Mouse (Mus musculus) kidney, embryonic 15.5 days (tissue): ENCODE measurements around the gene Esyt2. TPM values are rescaled to one million over a fixed set of nuclear protein-coding genes. Genes with fewer than 3 reads are reported as not detected.

Source experiments
- ATAC-seq: fragments of 200-750 bp; cut with Nextera tagmentation; replicated peaks from 2 replicates; pipeline ENCODE4 v1.8.0; 2017; ENCODE audit warnings: moderate TSS enrichment; ENCODE audit not compliant: low FRiP score
- H3K27ac ChIP-seq: fragments of 300-500 bp; sonication (generic); 2 replicates; pipeline ENCODE4 v1.5.1; 2015; ENCODE audit warnings: mild to moderate bottlenecking, inconsistent platforms
- H3K27me3 ChIP-seq: fragments of 300-500 bp; sonication (generic); 2 replicates; pipeline ENCODE4 v1.6.1; 2015; ENCODE audit warnings: inconsistent platforms
- H3K36me3 ChIP-seq: fragments of 300-500 bp; sonication (generic); 2 replicates; pipeline ENCODE4 v1.6.1; 2015; ENCODE audit warnings: inconsistent platforms
- H3K4me1 ChIP-seq: fragments of 300-500 bp; sonication (generic); 2 replicates; pipeline ENCODE4 v1.6.1; 2015; ENCODE audit warnings: inconsistent platforms
- H3K4me2 ChIP-seq: fragments of 300-500 bp; sonication (generic); 2 replicates; pipeline ENCODE4 v1.6.1; 2015; ENCODE audit warnings: moderate library complexity, mild to moderate bottlenecking, inconsistent platforms
- H3K4me3 ChIP-seq: fragments of 300-500 bp; sonication (generic); replicated peaks from 2 replicates; pipeline ENCODE4 v1.5.1; 2015; ENCODE audit warnings: mild to moderate bottlenecking, inconsistent platforms
- H3K9ac ChIP-seq: fragments of 300-500 bp; sonication (generic); 2 replicates; pipeline ENCODE4 v1.6.1; 2015; ENCODE audit warnings: mild to moderate bottlenecking, inconsistent platforms
- H3K9me3 ChIP-seq: fragments of 300-500 bp; sonication (generic); replicated peaks from 2 replicates; pipeline ENCODE4 v1.6.1; 2016; ENCODE audit warnings: inconsistent platforms
- WGBS: fragments of 180-500 bp; shearing (Covaris S2); methylation state at CpG from one replicate; pipeline ENCODE4 v1.1.7; 2015; ENCODE audit warnings: mixed read lengths; 5-methylcytosine and 5-hydroxymethylcytosine counted together
- polyA plus RNA-seq: library from polyadenylated mRNA; unstranded; fragments of >200 nt; fragmentation: Nextera tagmentation; extraction: Ambion mirVana; gene quantifications from 2 replicates; pipeline ENCODE4 v1.2.1, GENCODE M21; 2015

The Esyt2 gene
- polyA plus RNA-seq, 1 experiment from 2014 or later: 18.7 TPM

DNA sequence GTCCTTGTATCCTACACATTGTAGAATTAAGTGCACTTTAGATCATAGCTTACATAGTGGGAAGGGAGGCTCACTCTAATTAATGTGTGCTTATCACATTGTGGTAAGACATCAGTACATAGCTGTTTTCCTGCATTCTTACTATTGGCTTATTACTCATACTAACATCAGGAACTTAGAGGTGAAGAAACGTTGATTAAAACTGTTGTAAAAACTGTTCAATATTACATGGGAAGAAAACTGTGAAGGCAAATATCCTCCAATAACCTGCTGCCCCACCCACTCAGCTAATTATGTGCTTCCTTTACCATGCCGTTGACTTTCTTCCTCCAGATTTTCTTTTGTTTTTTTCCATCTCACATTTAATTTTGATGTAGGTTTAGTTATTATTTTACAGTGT is 87.9 kb downstream of the Esyt2 start:
- peaks cover 60% of the 10 kb centered on the region for H3K36me3 ChIP-seq
- 83% methylated on average over 2 of the region's 2 CpGs for WGBS
- H3K9me3 ChIP-seq: no peaks in the 10 kb centered on the region
- no peak for ATAC-seq
- no peak overlapping the region for H3K4me3 ChIP-seq
- H3K9ac ChIP-seq: no peak overlapping the region
- H3K4me1 ChIP-seq: no peaks in the 10 kb centered on the region
- H3K4me2 ChIP-seq: no peak overlapping the region
- no peak overlapping the region for H3K27ac ChIP-seq
- no peaks in the 10 kb centered on the region for H3K27me3 ChIP-seq

DNA sequence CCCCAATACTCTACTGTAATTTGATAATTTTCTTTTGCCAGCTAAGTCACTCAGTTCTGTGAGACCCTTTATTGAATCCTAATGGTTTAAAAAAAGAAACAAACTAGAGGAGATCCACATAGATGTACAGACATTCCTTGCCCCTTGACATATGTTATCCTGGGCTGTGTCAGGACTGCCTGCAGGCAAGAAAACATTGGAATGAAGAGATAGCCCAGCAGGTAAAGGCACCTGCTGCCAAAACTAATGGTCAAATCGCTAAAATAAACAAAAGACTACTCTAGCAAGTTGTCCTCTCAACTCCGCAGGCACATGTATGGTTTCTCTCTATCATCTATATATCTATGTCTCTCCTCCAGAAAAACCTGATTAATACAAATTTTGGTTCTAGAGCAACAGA is 102.1 kb downstream of the Esyt2 start:
- no peak for ATAC-seq
- no peaks in the 10 kb centered on the region for H3K4me1 ChIP-seq
- H3K9ac ChIP-seq: no peak overlapping the region
- no peaks in the 10 kb centered on the region for H3K27me3 ChIP-seq
- H3K4me3 ChIP-seq: no peak overlapping the region
- WGBS: 92% methylated on average over 2 of the region's 2 CpGs
- H3K36me3 ChIP-seq: peaks cover 10% of the 10 kb centered on the region
- H3K27ac ChIP-seq: no peak overlapping the region
- no peaks in the 10 kb centered on the region for H3K9me3 ChIP-seq
- no peak overlapping the region for H3K4me2 ChIP-seq

GRCm38 (mm10) chr12:116383995-116384394 is 103.0 kb downstream of the Esyt2 start:
- no peak overlapping the region for H3K4me2 ChIP-seq
- H3K4me3 ChIP-seq: no peak overlapping the region
- H3K27ac ChIP-seq: no peak overlapping the region
- no peak for ATAC-seq
- peaks cover 10% of the 10 kb centered on the region for H3K36me3 ChIP-seq
- no peaks in the 10 kb centered on the region for H3K9me3 ChIP-seq
- H3K9ac ChIP-seq: no peak overlapping the region
- no peaks in the 10 kb centered on the region for H3K4me1 ChIP-seq
- no peaks in the 10 kb centered on the region for H3K27me3 ChIP-seq

- Histone ChIP-seq H3K4me2 (no peak overlapping the region), H3K36me3 (no peaks in the 10 kb centered on the region), H3K27me3 (no peaks in the 10 kb centered on the region), H3K27ac (no peak overlapping the region), H3K9ac (no peak overlapping the region), H3K4me1 (no peaks in the 10 kb centered on the region), H3K4me3 (no peak overlapping the region), H3K9me3 (no peaks in the 10 kb centered on the region)
- 82% methylated on average over 1 of the region's 1 CpGs for WGBS
- ATAC-seq: no peak
These were observed 105.8 kb downstream of the Esyt2 start for GRCm38 (mm10) chr12:116386802-116387201.

GRCm38 (mm10) chr12:116389868-116390267 is 108.9 kb downstream of the Esyt2 start:
- Histone ChIP-seq H3K9ac (no peak overlapping the region), H3K9me3 (no peaks in the 10 kb centered on the region), H3K27ac (no peak overlapping the region), H3K4me1 (no peaks in the 10 kb centered on the region), H3K4me2 (no peak overlapping the region), H3K4me3 (no peak overlapping the region), H3K27me3 (no peaks in the 10 kb centered on the region), H3K36me3 (no peaks in the 10 kb centered on the region)
- WGBS: 36% methylated on average over 1 of the region's 1 CpGs
- ATAC-seq: no peak

GRCm38 (mm10) chr12:116394327-116394726 is 113.3 kb downstream of the Esyt2 start:
- ATAC-seq: no peak
- no peak overlapping the region for H3K4me2 ChIP-seq
- no peaks in the 10 kb centered on the region for H3K9me3 ChIP-seq
- no peak overlapping the region for H3K9ac ChIP-seq
- 77% methylated on average over 2 of the region's 2 CpGs for WGBS
- H3K36me3 ChIP-seq: no peaks in the 10 kb centered on the region
- no peaks in the 10 kb centered on the region for H3K4me1 ChIP-seq
- no peak overlapping the region for H3K4me3 ChIP-seq
- H3K27me3 ChIP-seq: no peaks in the 10 kb centered on the region
- no peak overlapping the region for H3K27ac ChIP-seq

DNA sequence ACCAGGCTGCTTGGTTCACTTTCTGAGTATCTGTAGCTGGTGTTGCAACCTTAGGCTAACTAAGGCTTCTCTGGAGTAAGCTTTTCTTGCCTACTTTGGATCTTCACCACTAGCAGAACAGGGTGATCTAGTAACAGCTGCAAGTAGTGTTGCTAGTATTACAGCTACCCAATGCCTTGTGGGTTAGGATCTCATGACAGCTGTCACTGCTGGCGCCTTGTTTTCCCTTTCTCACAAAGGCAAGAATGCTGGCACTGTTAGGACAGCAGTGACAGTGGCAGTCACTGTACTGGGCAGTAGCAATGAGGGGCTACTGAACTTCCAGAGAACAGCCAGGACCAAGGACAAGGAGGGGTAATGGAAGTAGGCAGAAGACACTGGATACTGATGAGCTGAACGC is 114.3 kb downstream of the Esyt2 start:
- Histone ChIP-seq H3K4me3 (no peak overlapping the region), H3K27ac (no peak overlapping the region), H3K4me2 (no peak overlapping the region), H3K9me3 (no peaks in the 10 kb centered on the region), H3K4me1 (no peaks in the 10 kb centered on the region), H3K36me3 (no peaks in the 10 kb centered on the region), H3K27me3 (no peaks in the 10 kb centered on the region), H3K9ac (no peak overlapping the region)
- WGBS: 91% methylated on average over 2 of the region's 2 CpGs
- no peak for ATAC-seq

DNA sequence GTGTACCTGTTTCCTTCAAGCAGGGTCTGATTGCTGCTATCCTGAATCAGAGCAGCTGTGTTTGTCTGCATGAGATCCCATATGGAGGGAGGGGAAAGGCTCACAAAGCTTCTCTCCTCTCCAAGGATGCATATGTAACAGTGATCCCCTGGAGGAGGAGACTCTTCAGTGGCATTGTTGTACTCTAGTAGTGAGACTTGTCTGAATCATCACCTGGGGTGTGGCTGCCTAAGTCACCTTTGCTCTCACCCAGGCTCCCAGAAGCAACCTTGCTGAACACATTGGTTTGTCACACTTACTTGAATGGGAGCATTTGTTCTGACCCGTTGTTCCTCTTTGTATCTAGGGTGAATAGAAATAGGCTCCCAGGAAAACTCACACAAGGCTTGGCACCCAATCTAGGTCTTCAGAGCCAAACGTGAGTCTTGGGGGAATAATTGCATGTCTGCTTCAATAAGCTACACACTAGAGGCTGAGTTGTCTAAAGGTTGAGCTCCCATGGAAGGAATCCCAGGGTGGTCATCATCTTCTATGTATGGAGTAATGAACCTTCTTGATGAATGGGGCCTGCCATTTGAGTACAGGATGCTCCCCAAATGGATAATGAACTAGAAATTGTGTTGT is 115.2 kb downstream of the Esyt2 start:
- 86% methylated on average over 2 of the region's 2 CpGs for WGBS
- Histone ChIP-seq H3K27ac (no peak overlapping the region), H3K9me3 (no peaks in the 10 kb centered on the region), H3K36me3 (no peaks in the 10 kb centered on the region), H3K27me3 (no peaks in the 10 kb centered on the region), H3K9ac (no peak overlapping the region), H3K4me2 (no peak overlapping the region), H3K4me1 (no peaks in the 10 kb centered on the region), H3K4me3 (no peak overlapping the region)
- ATAC-seq: no peak

- 96% methylated on average over 18 of the region's 18 CpGs for WGBS
- ATAC-seq: no peak; the same call in 1 of the 2 replicates
These were observed 123.2 kb downstream of the Esyt2 start for GRCm38 (mm10) chr12:116404012-116404679.

GRCm38 (mm10) chr12:116405045-116405835 is 124.2 kb downstream of the Esyt2 start, which contains the start of gene Ncapg2:
TSS of gene Ncapg2 (plus strand) at chr12:116405402.
- H3K4me2 ChIP-seq: peak within 1 kb of the TSS; percentile 90
- peaks cover 54% of the 10 kb centered on the region for H3K36me3 ChIP-seq
- H3K9me3 ChIP-seq: peaks cover 29% of the 10 kb centered on the region
- H3K4me3 ChIP-seq: peak within 1 kb of the TSS; percentile 90
- no peaks in the 10 kb centered on the region for H3K27me3 ChIP-seq
- H3K27ac ChIP-seq: peak within 1 kb of the TSS; percentile 80
- H3K9ac ChIP-seq: peak within 1 kb of the TSS; percentile 85
- peak; percentile 100 for ATAC-seq
- peaks cover 16% of the 10 kb centered on the region for H3K4me1 ChIP-seq
- under 1% methylated on average over 72 of the region's 72 CpGs for WGBS

More at GRCm38 (mm10) chr12:116404012-116404679, 123.2 kb downstream of the Esyt2 start:
- Histone ChIP-seq H3K4me3 (peak overlapping the region; percentile 90), H3K9ac (no peak overlapping the region), H3K27ac (no peak overlapping the region), H3K9me3 (peaks cover 29% of the 10 kb centered on the region), H3K27me3 (no peaks in the 10 kb centered on the region), H3K36me3 (peaks cover 44% of the 10 kb centered on the region), H3K4me1 (peaks cover 16% of the 10 kb centered on the region), H3K4me2 (peak overlapping the region; percentile 90)

DNA sequence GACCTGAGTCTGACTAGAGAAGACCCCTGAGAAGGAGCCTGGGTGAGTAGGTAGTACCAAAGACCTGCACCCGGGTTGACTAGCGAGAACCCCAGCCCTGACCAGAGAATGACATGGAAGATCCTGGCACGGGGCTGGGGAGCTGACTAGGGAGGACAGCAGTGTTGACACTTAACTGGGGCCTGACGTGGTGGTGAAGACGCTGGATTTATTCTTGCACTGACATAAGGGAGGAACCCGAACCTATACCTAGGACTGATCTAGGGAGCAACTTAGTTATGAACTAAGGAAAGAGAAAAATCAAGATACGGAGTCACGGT is 124.8 kb downstream of the Esyt2 start:
- Histone ChIP-seq H3K27me3 (no peaks in the 10 kb centered on the region), H3K4me2 (peak overlapping the region; percentile 90), H3K4me3 (peak overlapping the region; percentile 90), H3K9me3 (peaks cover 29% of the 10 kb centered on the region), H3K4me1 (peaks cover 16% of the 10 kb centered on the region), H3K9ac (peak overlapping the region; percentile 85), H3K27ac (peak overlapping the region; percentile 80), H3K36me3 (peaks cover 59% of the 10 kb centered on the region)
- 10% methylated on average over 8 of the region's 8 CpGs for WGBS
- no peak for ATAC-seq

GRCm38 (mm10) chr12:116407883-116408282 is 126.9 kb downstream of the Esyt2 start:
- H3K4me1 ChIP-seq: peaks cover 16% of the 10 kb centered on the region
- 95% methylated on average over 5 of the region's 5 CpGs for WGBS
- H3K9me3 ChIP-seq: peaks cover 14% of the 10 kb centered on the region
- H3K27ac ChIP-seq: no peak overlapping the region
- no peak for ATAC-seq
- H3K9ac ChIP-seq: no peak overlapping the region
- no peak overlapping the region for H3K4me3 ChIP-seq
- H3K36me3 ChIP-seq: peaks cover 52% of the 10 kb centered on the region
- no peak overlapping the region for H3K4me2 ChIP-seq
- no peaks in the 10 kb centered on the region for H3K27me3 ChIP-seq
